Mouse (Mus musculus) C2C12 (cell line): ENCODE measurements around the gene 4930503B20Rik.

Experiments used
- CTCF ChIP-seq: IDR thresholded peaks from one replicate; pipeline ENCODE4 v1.5.1; 2011; ENCODE audit not compliant: control insufficient read depth, insufficient read depth, insufficient read length
- USF1 ChIP-seq: IDR thresholded peaks from one replicate; pipeline ENCODE4 v1.6.1; 2011; ENCODE audit warnings: low read depth, mild to moderate bottlenecking, control low read depth, moderate library complexity

GRCm38 (mm10) chr3:146595440-146595839, 55.7 kb downstream of the 4930503B20Rik start:
- no peak for TF ChIP-seq CTCF
- TF ChIP-seq USF1, result no peak
